Mouse (Mus musculus) left cerebral cortex, postnatal 14 days (tissue): ENCODE data around the gene Klf16. TPM values are rescaled to one million over a fixed set of nuclear protein-coding genes. Genes with fewer than 3 reads are reported as not detected.
A peak's percentile ranks its signal among the peaks of the same experiment; 100 is the strongest.

Source experiments
- DNase-seq, 2 experiments: peaks; one replicate each; pipeline ENCODE4 v3.0.0; 2021 to 2022; ENCODE audit warnings: low spot score in 2 of 2, mixed read lengths in 1 of 2
- intact Hi-C: fragments of 180-260 bp; cut with DNase I; formaldehyde crosslinking; loops from one replicate; pipeline ENCODE4 v1.15.1; 2025
- total RNA-seq, 2 experiments: library from RNA; stranded (reverse); gene quantifications; 2 replicates each; pipeline ENCODE4 v1.2.3; 2021

Gene Klf16
- total RNA-seq, 2 experiments from 2014 or later = 46.7 to 48.0 TPM

DNA sequence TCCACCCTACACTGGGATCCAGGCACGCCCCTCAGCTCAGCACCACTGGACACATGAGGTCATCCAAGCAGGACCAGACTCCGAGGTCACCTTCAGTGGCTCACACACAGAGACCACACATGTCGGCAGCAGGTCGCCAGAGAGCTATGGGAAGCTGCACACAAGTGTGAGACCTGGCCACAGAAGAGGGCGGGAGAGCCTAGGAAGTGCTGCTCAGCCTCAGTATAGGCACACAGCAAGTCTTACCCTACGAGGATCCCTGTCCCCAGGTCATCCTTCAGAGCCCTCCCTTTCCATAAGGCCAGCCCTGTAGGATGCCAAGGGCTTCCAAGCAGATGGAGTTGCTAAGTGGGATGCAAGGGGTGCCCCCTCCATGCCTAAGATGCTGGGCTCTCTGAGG, 23.1 kb downstream of the Klf16 start:
- no peak for DNase-seq
- intact Hi-C loops = no loop called here

DNA sequence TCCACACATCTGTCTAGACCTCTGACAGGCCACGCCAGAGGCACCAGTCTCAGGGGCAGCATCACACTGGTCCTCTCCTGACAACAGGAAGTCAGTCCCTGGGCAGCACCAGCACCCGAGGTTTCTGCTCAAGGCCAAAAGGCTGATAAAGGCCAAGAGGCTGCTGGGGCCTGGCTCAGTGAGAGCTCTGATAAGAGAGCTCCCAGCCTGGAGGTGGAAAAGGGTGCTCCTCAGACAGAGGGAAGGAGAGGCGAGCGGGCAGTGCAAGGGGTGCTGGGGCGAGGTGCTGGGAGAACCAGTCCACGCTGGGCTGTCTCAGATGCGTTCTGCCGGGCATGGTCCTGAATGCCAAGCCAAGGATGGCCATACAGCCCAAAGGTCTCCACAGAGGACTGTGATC, 23.5 kb downstream of the Klf16 start:
- intact Hi-C loops = no loop called here

DNA sequence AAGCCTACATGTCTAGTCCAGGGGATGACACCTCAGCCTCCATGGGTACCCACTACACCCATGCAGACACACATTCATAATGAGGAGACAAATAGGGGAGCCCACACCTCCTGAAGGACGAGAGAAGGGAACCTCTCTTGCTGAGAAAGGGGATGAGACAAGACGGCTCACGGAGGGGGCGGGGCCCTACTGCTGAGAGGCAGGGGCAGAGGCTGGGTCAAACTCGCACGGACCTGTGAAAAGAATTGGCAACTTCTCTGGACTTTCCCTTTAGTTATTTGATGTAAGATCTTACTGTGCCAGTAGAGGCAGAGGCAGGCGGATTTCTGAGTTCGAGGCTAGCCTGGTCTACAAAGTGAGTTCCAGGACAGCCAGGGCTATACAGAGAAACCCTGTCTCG, 24.8 kb downstream of the Klf16 start:
- intact Hi-C loops = no loop called here
- no peak for DNase-seq

More for the DNA sequence above, 23.5 kb downstream of the Klf16 start:
- DNase-seq = no peak

DNA sequence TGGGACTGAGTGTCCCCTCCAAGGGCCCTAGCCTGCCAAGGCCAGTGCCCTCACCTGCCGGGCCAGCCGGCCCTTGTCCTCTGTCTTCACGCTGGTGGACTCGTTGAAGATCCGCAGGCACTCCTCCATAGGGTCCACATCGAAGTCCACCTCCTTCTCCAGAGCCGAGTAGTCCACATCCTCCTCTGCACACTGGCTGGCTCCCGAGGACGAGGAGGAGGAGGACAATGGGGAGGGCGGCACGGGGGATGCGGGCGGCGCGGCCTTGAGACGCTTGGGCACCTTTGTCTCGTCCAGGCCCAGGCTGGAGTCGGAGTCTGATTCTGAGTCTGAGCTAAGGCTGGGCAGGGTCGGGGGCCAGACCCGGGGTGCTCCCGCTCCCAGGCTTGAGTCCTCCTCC, 27.8 kb downstream of the Klf16 start:
- intact Hi-C loops = loop anchor here (5.0 kb wide), 1 partner anchor 102 kb away; no protein-coding TSS in a partner anchor
- DNase-seq = no peak

DNA sequence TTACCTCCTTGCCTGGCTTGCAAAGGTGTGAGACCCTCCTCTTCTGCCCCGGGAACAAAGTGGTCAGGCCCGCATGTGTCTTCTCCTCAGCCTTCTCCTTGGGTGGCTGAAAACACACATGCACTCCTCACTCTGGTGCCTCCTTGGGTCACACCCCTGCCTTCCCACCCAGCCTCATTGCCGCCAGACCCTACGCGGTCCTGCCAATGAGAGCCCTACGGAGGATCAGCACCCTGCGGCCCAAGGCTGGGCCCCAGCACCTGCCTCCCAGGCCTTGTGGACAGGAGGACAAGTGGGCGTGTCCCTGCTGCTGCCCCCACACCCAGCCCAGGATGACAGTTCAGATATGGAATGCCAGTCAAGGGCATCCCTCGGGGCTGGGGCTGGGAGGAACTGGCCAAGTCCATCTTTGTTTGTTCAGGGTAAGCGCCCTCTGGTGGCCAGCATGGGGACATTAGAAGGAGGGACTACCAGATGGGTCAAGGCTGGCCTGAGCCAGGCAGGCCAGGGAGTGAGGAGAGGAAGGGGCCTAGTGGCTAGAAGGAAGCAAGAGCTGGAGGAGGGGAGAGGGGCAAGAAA, 28.6 kb downstream of the Klf16 start:
- intact Hi-C loops = loop anchor here (5.0 kb wide), 1 partner anchor 101 kb away; no protein-coding TSS in a partner anchor
- DNase-seq = peak; percentile 56 to 60

DNA sequence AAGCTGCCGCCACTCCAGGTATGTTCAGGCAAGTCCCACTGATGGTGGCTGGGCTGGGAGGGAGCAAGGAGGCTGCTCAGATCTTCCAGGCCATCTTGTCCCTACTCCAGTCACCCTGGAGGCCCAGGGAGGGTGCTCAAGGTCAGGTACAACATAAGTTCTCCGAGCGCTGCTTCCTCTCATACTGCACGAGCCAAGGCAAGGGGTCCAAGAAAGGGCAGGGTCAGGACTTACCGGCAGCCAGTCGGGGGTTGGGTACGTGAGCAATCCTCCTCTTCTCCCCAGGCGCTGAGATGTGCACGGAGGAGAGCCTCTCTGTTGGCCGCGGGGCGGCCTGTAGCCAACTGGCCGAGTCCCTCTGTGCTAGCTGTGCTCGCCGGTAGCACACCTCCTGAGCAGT, 29.6 kb downstream of the Klf16 start:
- no peak for DNase-seq
- intact Hi-C loops = loop anchor here (5.0 kb wide), 1 partner anchor 100 kb away; no protein-coding TSS in a partner anchor

DNA sequence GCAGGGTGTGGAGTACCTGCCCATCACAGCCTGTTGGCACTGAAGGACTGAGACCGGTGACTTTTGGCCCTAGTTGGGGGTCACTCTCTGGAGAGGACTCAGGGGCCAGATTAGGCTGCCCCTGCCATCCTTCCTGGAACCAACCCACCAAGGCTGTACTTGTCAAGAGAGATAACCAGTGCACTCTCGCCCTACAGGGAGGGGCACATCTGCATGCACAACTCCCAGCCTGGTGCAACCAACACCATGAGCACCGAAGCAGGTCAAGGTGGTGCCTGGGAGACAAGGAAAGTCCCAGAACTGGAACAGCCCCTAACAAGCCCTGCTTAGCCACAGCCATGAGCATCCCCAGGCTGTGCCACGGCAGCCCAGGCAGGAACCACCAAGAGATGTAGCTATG, 30.2 kb downstream of the Klf16 start:
- intact Hi-C loops = loop anchor here (5.0 kb wide), 1 partner anchor 100 kb away; no protein-coding TSS in a partner anchor

DNA sequence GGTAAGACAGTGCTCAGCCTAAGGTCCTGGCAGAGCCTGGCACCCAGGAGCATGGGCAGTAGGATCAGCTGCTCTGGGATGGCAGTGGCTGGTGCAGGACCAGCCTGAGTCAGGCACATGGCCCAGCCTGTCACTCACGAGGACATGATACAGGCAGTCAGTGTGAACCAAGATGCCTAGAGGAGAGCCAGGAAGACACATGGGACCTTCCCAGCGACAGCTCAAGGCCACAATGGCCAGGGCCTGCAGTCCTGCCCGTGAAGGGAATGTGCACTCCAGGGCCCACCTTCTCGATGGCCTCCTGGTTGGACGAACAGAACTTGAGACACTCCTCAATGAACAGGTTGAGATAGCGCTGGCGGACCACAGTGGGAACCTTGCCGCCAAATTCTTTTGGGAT, 31.5 kb downstream of the Klf16 start:
- DNase-seq = no peak
- intact Hi-C loops = loop anchor here (5.0 kb wide), 1 partner anchor 98 kb away; no protein-coding TSS in a partner anchor

More for the DNA sequence above, 30.2 kb downstream of the Klf16 start:
- DNase-seq = no peak

DNA sequence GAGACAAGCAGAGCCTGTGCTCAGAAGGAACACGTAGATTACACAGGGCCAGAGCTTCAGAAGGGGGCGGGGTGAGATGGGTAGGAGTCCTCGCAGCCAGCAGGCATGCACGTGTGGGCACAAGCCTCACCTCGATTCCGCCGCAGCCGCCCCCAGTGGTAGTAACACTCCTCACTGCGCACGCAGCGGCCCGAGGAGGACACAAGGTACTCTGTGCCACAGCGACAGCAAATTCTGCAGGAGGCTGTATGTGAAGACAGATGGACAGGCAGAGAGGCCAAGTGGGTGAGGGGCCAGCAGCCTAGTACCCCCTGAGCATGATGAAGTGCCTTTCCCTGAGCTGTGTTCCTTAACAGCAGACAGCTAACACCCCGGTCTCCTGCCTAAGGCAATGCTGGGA, 33.2 kb downstream of the Klf16 start:
- no peak for DNase-seq
- intact Hi-C loops = no loop called here

DNA sequence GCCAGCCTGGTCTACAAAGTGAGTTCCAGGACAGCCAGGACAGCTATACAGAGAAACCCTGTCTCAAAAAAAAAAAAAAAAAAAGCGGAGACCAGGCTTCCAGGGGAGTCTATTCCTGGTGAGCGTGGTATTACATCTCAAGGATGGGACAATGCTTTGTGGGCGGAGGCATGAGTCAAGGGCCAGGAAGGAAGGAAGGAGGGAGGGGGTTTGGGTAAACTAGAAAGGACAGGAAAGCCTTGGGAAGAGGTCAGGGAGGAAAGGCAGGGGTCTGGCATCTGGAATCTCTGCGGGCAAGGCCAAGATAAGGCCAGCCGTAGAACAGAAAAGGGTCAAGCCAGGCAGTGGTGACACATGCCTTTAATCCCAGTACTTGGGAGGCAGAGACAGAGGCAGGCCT, 37.6 kb downstream of the Klf16 start:
- no peak for DNase-seq
- intact Hi-C loops = no loop called here

DNA sequence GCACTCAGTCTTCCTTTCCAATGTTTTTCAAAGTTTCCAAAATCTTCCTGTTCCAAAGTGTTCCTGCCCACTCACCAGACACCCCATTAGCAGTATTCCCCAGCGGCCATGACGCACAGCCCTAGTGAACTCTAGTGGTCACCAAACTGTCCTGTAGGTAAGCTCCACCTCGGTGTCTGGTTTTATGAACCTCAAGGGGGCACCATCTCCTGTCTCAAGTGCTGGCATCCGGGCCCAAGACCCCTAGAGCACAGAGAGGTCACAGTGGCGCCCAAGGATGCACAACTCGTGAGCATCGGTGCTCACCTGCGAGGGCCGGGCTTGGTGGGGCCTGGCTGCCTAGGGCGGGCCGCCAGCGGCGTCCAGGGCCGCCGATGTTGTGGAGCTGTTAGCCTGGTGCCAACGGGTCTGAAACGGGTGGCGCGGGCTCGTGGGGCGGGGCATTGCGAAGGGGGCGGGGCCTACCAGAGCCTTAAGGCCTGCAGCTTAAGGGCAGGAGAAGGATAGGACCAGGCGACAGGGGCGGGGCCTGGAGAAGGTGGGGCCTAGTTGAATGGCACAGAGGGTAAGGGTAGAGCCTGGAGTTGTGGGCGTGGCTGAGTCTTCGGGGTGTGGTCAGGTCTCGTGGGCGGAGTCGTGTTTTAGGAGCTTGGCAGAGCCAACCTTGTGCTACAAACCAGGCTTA, 38.3 kb downstream of the Klf16 start, which contains the start of gene Atp8b3:
Atp8b3 (minus strand) TSS at position 415 of the 685 bp plus-strand sequence.
- intact Hi-C loops = no loop called here
- DNase-seq = peak in 1 of 2 experiments; percentile 62

DNA sequence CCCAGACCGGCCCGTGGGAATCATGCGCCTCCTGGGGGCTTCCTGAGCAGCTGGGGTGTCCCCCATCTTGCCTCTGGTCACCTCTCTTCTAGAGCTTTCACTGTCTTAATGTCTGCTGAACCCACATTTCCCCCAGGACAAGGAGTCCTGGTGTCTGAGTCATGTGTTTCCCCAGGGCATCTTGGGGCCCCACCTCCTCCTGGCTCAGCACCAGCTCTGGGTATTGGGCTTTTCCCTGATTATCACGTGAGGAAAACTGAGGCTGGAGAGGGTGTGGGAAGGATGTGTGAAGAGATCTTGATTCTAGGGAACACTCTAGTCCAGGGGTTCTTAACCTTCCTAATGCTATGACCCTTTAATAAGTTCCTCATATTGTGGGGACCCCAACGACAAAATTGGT, 38.9 kb downstream of the Klf16 start:
- intact Hi-C loops = no loop called here
- no peak for DNase-seq

DNA sequence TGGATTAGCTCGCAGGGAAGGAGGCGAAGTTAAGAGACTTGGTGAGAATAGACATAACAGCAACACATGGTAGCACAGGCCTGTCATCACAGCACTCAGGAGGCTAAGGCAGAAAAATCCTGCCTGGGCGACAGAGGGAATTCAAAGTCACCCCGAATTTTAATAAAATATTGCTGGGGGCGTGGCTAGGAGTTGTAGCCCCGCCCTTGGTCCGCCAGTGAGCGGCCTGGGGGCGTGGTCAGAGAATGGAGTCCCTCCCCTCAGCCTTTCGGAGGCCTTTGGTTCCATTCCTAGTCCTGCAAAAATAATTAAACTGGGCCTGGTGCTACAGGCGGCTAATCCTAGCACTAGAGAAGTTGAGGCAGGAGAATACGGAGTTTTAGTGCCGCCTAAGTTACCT, 41.4 kb downstream of the Klf16 start:
- intact Hi-C loops = no loop called here
- DNase-seq = no peak

DNA sequence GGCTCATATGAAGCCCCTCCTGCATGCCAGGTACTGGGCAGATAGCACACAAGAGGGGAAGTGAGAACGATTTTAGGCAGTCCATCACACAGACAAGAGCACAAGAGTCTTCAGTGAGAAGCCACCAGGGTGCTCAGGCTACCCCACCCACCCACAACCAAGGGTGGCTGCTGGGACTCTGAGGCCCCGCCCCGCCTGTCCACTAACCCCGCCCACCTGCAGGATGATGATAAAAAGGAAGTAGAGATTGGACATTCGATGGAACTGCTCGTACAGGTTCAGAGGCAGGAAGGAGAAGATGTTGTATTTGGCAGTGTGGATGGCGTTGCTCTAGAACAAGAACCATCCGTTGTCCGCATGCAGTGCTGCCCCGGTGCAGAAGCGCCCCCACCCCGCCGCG, 42.0 kb downstream of the Klf16 start:
- intact Hi-C loops = no loop called here
- DNase-seq = no peak

DNA sequence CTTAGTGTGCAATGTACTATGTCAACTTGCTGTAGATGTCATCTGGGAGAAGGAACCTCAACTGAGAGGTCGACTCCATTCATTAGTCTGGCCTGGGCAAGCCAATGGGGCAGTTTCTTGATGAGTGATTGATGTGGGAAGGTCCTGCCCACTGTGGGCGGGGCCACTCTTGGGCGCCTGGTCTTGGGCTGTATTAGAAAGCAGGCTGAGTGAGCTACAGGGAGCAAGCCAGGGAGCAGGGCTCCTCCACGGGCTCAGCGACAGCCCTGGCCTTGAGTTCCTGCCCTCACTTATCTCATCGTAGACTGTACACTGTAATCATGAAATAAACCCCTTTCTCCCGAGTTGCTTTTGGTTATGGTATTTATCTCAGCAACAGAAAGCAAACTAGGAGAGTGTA, 43.4 kb downstream of the Klf16 start:
- no peak for DNase-seq
- intact Hi-C loops = no loop called here

DNA sequence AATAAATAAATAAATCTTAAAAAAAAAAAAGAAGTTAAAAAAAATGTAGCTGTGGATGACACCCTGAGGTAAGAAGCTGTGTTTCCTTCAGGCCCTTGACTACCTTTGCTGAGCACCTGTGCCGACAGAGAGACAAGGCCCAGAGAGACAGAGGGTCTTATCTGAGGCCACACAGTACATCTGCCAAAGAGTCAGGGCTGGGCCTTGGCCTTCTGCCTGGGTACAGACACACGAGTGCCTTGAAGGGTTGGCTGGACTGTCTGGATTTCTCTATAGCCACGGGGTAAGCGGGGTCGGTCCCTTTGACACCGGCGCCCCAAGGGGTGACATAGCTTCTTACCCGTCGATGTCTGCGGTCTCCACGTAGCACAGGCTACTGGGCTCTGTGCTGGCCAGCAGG, 44.3 kb downstream of the Klf16 start:
- intact Hi-C loops = no loop called here
- DNase-seq = no peak

DNA sequence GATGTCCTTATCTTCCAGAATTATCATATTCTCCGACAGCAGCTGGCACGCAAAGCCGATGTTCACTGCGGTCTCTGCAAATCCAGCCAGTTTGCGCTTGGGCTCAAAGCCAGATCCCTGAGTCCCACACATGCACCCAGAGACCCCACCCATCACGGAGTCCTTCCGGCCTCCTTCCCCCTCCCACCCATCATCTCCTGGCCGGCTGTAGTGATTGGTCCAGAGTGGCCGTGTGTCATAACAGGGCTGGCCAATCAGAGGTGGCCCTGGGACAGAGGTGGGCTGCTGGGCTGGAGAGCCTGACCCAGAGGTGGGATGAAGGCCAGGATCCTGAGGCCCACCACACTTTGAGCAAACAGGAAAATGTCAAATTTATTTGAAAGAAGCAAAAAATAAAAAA, 50.9 kb downstream of the Klf16 start:
- no peak for DNase-seq
- intact Hi-C loops = no loop called here

DNA sequence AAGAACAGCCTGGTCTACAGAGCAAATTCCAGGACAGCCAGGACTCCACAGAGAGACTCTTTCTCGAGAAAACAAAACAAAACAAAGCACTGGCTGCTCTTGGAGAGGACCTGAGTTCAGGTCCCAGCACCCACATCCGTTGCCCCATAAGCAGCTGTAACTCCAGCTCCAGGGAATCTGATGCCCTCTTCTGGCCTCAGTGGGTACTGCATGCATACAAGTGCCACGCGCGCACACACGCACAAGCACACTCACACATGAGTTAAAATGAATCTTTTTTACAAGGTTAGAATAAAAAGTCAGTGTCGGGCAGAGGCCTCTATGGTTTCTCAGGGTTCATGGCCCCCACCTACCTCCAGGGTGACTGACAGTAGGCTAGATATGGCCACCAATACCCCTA, 53.8 kb downstream of the Klf16 start:
- DNase-seq = no peak
- intact Hi-C loops = no loop called here

DNA sequence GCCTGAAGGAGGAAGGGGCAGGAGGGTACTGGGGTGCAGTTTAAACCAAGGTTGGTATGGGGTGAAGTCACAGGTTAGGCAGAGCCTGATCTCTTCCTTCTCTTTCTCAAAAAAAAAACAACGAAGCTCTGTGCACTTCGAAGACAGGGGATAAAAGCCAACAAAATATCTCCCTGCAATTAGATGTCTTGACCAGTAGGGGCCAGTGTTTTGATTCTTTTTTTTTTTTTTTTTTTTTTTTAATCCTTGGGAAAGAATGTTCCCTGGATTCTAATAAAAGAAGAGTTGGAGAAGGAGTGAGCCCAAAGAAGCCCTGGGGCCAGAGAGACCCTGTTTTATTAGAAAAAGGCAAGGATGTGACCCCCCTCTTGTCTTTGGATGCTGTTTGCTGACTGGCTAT, 57.8 kb downstream of the Klf16 start:
- DNase-seq = no peak
- intact Hi-C loops = no loop called here
